Mouse (Mus musculus) hindbrain, embryonic 11.5 days (tissue): ENCODE measurements around the gene Ly6g6c. TPM values are rescaled to one million over a fixed set of nuclear protein-coding genes. Genes with fewer than 3 reads are reported as not detected.

Source experiments
- ATAC-seq: fragments of 200-750 bp; cut with Nextera tagmentation; 2 replicates; pipeline ENCODE4 v1.8.0; 2017; ENCODE audit warnings: mild to moderate bottlenecking, moderate TSS enrichment, moderate library complexity; ENCODE audit not compliant: low FRiP score
- DNase-seq: peaks from one replicate; pipeline ENCODE4 v3.0.0-alpha.2; 2015; ENCODE audit warnings: low spot score
- H3K27ac ChIP-seq: fragments of 300-500 bp; sonication (generic); 2 replicates; pipeline ENCODE4 v1.5.1; 2014; ENCODE audit warnings: mild to moderate bottlenecking, low read depth, low read length
- H3K27me3 ChIP-seq: fragments of 300-500 bp; sonication (generic); 2 replicates; pipeline ENCODE4 v1.6.1; 2014; ENCODE audit warnings: mild to moderate bottlenecking, low read length, moderate library complexity, mixed read lengths; ENCODE audit not compliant: control insufficient read depth, insufficient read depth
- H3K36me3 ChIP-seq: fragments of 300-500 bp; sonication (generic); 2 replicates; pipeline ENCODE4 v1.6.1; 2014; ENCODE audit warnings: mild to moderate bottlenecking, low read length, moderate library complexity, mixed read lengths; ENCODE audit not compliant: control insufficient read depth, insufficient read depth
- H3K4me1 ChIP-seq: fragments of 300-500 bp; sonication (generic); replicated peaks from 2 replicates; pipeline ENCODE4 v1.6.1; 2014; ENCODE audit warnings: low read length, mixed read lengths; ENCODE audit not compliant: control insufficient read depth, insufficient read depth
- H3K4me2 ChIP-seq: fragments of 300-500 bp; sonication (generic); replicated peaks from 2 replicates; pipeline ENCODE4 v1.6.1; 2014; ENCODE audit warnings: mild to moderate bottlenecking, low read depth, low read length
- H3K4me3 ChIP-seq: fragments of 300-500 bp; sonication (generic); 2 replicates; pipeline ENCODE4 v1.5.1; 2014; ENCODE audit warnings: low read depth, low read length
- H3K9ac ChIP-seq: fragments of 300-500 bp; sonication (generic); 2 replicates; pipeline ENCODE4 v1.6.1; 2014; ENCODE audit warnings: low read depth, low read length
- H3K9me3 ChIP-seq: fragments of 300-500 bp; sonication (generic); 2 replicates; pipeline ENCODE4 v1.6.1; 2016; ENCODE audit warnings: low read length; ENCODE audit not compliant: control insufficient read depth
- WGBS: fragments of 180-500 bp; shearing (Covaris S2); extraction: QIAGEN DNeasy Blood & Tissue Kit; methylation state at CpG from one replicate; pipeline ENCODE4 v1.1.7; 2014; 5-methylcytosine and 5-hydroxymethylcytosine counted together
- polyA plus RNA-seq: library from polyadenylated mRNA; unstranded; fragments of >200 nt; fragmentation: Nextera tagmentation; extraction: Ambion mirVana; gene quantifications from 2 replicates; pipeline ENCODE4 v1.2.1, GENCODE M21; 2014

The Ly6g6c gene
- polyA plus RNA-seq, 1 experiment from 2014 or later = 0.19 TPM

DNA sequence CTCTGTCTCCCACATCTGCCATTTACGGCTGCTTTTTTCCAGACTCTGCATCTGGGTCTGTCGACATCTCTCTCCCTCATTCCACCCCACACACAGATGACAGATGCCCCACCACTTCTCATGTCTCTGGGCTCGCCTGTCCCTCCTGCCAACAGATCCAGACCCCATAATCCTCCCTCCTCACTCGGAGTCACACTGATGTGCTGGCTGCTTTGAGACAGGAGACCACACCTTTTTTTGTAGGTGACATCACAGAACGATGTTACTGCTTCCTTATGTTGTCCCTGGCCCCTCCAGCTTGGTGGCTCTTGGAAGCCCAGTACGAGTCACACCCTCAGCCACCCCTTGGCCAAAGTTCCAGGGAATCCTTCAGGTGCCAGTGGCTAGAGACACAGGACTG is 15.1 kb downstream of the Ly6g6c start:
- H3K27ac ChIP-seq = no peak overlapping the region
- 0 out of 2 replicates have a peak, but pooled peaks cover 7% of the 10 kb centered on the region for H3K4me1 ChIP-seq
- DNase-seq (no peak), ATAC-seq (no peak)
- no peaks in the 10 kb centered on the region for H3K9me3 ChIP-seq
- no peaks in the 10 kb centered on the region for H3K36me3 ChIP-seq
- no peak overlapping the region for H3K4me3 ChIP-seq
- no peaks in the 10 kb centered on the region for H3K27me3 ChIP-seq
- 71% methylated on average over 6 of the region's 6 CpGs for WGBS
- no peak overlapping the region for H3K4me2 ChIP-seq
- H3K9ac ChIP-seq = 0 out of 2 replicates have a peak overlapping the region, but pooled peaks have one; percentile 21

DNA sequence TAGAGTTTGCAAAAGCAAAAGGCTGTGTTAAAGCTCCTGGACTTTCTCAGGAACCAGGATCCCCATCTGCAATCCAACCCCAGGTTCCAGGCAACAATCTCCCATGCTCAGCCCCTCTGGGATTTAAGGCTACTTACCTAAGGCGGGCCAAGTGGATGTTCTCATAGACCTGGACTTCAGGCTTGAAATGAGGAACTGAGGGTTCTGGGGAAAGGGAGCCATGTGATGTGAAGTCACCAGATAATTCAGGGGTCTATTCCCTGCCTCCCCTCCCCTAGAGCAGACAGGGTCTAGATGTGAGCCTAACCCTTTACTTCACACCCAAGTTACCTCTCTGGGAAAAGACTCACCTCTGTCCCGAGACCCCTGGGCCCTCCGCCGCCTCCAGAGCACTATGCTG is 15.5 kb downstream of the Ly6g6c start:
- Histone ChIP-seq H3K4me1 (0 out of 2 replicates have a peak, but pooled peaks cover 7% of the 10 kb centered on the region), H3K27me3 (no peaks in the 10 kb centered on the region), H3K4me3 (no peak overlapping the region), H3K4me2 (no peak overlapping the region), H3K9me3 (no peaks in the 10 kb centered on the region), H3K36me3 (no peaks in the 10 kb centered on the region), H3K9ac (no peak overlapping the region), H3K27ac (no peak overlapping the region)
- ATAC-seq (no peak), DNase-seq (no peak)
- WGBS = 62% methylated on average over 4 of the region's 4 CpGs

DNA sequence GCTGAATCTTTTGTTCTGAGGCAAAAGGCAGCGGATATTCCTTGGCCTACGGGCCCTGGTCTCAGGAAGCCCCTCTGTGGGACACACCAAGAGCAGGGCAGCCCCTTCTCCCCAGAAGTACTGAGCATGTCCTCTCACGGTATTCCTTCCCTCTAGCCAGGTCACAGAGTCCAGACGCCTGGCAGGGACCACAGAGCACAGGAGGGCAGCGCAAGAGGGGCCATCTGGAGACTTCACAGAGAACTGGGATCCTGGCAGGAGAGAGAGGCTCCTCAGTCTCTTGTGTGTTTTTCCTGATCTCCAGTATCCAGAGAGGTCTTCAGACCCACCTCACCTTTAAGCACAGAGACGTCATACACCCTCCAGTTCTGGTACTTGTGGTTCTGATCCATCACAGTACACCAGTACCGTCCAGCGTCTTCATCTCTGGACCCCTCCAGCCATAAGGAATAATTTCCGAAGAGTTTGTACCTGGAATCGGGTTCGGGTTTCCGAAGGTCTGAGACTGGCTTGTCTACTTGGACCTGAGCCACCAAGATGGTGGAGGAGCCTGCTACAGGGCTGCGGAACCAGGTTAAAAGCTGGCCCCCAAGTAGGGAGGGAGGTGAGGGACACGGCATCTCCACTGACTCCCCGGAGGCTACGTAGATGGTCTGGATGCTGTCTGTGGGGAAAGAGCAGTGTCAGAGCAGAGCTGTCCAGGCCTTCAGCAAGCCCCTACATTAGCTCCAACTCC is 17.8 kb downstream of the Ly6g6c start:
- no peak overlapping the region for H3K27ac ChIP-seq
- no peak overlapping the region for H3K9ac ChIP-seq
- DNase-seq = no peak
- H3K4me2 ChIP-seq = no peak overlapping the region
- H3K27me3 ChIP-seq = no peaks in the 10 kb centered on the region
- ATAC-seq = no peak
- 0 out of 2 replicates have a peak, but pooled peaks cover 2% of the 10 kb centered on the region for H3K4me1 ChIP-seq
- H3K36me3 ChIP-seq = no peaks in the 10 kb centered on the region
- WGBS = 86% methylated on average over 16 of the region's 16 CpGs
- no peak overlapping the region for H3K4me3 ChIP-seq
- H3K9me3 ChIP-seq = no peaks in the 10 kb centered on the region

DNA sequence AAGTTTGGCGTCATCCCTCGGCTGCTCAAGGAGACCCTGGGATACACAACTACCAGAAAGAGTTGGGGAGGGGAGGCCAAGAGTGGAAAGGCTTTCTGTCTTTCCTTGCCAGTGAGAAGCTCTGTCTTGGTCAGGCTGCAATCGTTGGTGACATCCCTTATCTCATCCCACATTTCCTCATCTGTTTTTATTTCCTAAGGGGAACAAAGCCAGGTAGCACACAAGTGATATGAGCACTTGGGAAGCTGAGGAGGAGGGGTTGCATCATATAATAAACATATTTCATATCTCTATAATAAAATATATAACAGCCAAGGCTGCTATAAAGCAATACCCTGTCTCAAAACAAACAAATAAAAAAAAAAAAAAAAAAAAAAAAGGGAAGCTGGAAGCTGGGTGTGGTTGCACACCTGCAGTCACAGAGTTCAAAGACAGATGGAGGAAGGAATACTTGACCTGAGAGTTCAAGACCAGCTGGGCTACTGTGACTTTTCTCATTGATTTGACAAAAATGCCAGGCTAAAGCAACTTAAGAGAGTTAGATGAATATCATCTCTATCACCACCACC is 18.8 kb downstream of the Ly6g6c start:
- no peak for ATAC-seq
- Histone ChIP-seq H3K4me1 (no peaks in the 10 kb centered on the region), H3K27ac (no peak overlapping the region), H3K27me3 (no peaks in the 10 kb centered on the region), H3K4me2 (no peak overlapping the region), H3K4me3 (no peak overlapping the region), H3K9me3 (no peaks in the 10 kb centered on the region), H3K36me3 (no peaks in the 10 kb centered on the region), H3K9ac (no peak overlapping the region)
- WGBS = 86% methylated on average over 3 of the region's 3 CpGs
- DNase-seq = no peak

DNA sequence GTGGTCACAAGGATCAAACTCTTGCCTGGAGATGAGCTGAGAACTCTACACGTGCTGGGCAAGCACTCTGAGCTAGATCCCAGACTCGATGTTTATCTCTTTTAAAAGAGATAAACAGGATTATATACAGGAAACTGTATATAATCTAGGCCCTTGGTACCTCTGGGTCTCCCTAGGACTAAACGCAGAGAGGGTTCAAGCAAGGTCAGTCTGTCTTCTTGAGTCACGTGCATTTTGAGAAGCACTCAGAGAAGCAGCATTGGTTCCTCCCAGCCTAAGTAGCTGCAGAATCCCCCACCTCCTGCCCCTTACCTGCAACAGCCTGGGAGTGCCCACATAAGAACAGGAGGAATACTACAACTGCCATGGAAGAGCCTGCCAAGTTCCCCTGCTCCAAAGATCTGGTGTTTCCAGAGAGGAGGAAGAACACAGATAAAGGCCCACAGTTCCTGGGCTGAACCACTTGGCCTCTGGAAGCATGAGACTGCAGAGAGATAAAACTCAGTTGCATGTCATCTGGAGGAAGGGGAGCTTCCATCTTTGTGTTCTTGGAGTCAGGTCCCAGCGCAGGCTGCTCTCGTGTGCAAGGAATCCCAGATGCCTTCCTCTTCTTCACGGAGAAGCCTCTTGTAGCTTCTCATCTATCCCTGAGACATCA is 20.1 kb downstream of the Ly6g6c start, which contains the start of gene Ly6g6f:
TSS of gene Ly6g6f (minus strand) at position 403 of the 658 bp plus-strand sequence.
- Histone ChIP-seq H3K36me3 (no peaks in the 10 kb centered on the region), H3K4me1 (peaks cover 4% of the 10 kb centered on the region; the same call in 1 of the 2 replicates), H3K27ac (no peak within 1 kb of the TSS), H3K9me3 (no peaks in the 10 kb centered on the region), H3K27me3 (no peaks in the 10 kb centered on the region), H3K9ac (no peak within 1 kb of the TSS), H3K4me3 (no peak within 1 kb of the TSS), H3K4me2 (no peak within 1 kb of the TSS)
- ATAC-seq (no peak), DNase-seq (no peak)
- 83% methylated on average over 7 of the region's 7 CpGs for WGBS

DNA sequence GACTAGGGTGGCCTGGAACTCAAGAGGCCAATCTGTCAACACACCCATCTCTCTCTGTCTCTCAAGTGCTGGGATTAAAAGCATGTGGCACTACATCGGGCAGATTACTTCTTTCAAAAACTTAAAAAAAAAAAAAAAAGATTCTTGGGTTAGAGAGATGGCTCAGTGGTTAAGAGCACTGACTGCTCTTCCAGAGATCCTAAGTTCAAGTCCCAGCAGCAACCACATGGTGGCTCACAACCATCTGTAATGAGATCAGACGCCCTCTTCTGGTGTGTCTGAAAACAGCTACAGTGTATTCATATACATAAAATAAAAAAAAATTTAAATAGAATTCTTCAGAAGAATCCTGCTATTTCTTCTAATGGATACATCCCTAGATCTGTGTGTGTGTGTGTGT is 23.0 kb downstream of the Ly6g6c start:
- Histone ChIP-seq H3K27me3 (no peaks in the 10 kb centered on the region), H3K27ac (no peak overlapping the region), H3K9me3 (no peaks in the 10 kb centered on the region), H3K4me3 (no peak overlapping the region), H3K4me1 (peaks cover 7% of the 10 kb centered on the region; the same call in 1 of the 2 replicates), H3K36me3 (0 out of 2 replicates have a peak, but pooled peaks cover 6% of the 10 kb centered on the region), H3K4me2 (no peak overlapping the region), H3K9ac (no peak overlapping the region)
- 64% methylated on average over 2 of the region's 2 CpGs for WGBS
- ATAC-seq (no peak), DNase-seq (no peak)

DNA sequence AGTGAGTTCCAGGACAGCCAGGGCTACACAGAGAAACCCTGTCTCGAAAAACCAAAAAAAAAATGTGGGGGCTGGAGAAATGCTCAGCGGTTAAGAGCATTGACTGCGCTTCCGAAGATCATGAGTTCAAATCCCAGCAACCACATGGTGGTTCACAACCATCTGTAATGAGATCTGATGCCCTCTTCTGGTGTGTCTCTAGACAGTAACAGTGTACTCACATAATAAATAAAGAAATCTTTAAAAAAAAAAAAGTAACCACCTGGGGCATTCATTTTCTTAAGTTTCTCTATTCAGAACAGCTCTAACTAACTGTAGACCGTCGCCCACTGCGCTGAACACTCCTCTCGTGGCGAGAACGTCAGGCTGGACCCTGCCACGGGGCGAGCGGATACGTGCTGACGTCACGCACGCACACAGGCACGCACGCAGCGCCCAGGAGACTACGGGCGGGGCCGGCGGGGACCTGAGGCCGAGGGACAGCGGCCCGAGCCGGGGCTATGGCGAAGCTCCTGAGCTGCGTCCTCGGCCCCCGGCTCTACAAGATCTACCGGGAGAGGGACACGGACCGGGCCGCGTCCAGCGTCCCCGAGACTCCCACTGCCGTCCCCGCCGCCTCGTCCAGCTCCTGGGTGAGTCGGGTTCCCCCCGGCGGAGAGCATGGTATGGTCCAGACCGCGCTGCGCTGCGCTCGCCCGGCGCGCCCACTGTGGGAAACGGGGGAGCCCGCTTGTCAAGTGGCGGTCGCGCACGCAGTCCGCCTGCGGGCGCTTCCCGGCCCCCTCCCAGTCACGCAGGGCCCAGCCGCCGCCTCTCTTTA is 23.8 kb downstream of the Ly6g6c start, which contains the start of gene Abhd16a:
TSS of gene Abhd16a (plus strand) at position 439 of the 820 bp plus-strand sequence.
- Histone ChIP-seq H3K9me3 (no peaks in the 10 kb centered on the region), H3K27me3 (no peaks in the 10 kb centered on the region), H3K9ac (peak within 1 kb of the TSS; percentile 83), H3K36me3 (0 out of 2 replicates have a peak, but pooled peaks cover 6% of the 10 kb centered on the region), H3K4me3 (peak within 1 kb of the TSS; percentile 54), H3K27ac (peak within 1 kb of the TSS; percentile 95), H3K4me1 (peaks cover 7% of the 10 kb centered on the region; the same call in 1 of the 2 replicates), H3K4me2 (peak within 1 kb of the TSS; percentile 47)
- ATAC-seq (peak; percentile 98), DNase-seq (peak; percentile 96)
- 3% methylated on average over 61 of the region's 67 CpGs for WGBS
